Mouse (Mus musculus): Measurements from ENCODE around the gene Ino80.

DNA sequence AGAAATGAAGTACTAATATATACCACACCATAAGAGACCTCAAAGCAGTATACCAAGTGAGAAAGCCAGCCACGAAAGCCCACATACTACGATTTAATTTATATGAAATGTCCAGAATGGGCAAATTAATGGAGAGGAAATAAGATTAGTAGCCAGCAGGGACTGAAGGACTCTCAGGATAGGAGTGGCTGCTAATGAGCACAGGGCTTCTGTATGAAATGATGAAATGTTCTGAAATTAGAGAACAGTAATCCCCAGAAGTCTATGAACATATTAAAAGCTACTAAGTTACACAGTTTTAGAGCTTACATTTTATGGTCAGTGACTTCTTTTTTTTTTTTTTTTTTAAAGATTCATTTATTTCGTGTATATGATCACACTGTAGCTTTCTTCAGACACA lies 22.9 kb downstream of the Ino80 start:
- no peak for TF ChIP-seq CTCF (IDR thresholded peaks at IDR 0.05; ENCODE audit: low read depth, low read length)
- no peak for TF ChIP-seq POLR2A (IDR thresholded peaks at IDR 0.05; ENCODE audit: extremely low read depth, insufficient read depth, low read length)
